Mouse (Mus musculus): ENCODE measurements around the gene Myo5c.

DNA sequence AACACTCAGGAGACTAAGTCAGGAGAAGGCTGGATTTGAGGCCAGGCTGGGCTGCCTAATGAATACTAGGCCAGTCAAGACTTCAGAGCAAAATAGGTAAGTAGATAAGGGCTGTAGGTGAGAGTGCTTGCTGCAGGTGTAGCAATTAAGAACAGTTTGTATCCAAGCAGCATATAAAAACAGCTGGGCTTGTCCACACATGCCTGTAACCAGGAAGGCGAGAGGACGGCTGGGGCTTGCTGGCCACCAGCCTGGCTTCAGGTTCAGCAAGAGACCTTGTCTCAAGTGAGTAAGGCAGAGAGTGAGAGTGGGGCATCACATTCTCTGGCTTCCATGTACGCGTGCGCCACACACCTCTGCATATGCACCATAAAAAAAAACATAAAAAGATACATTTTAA, 42.7 kb downstream of the Myo5c start:
- TF ChIP-seq CTCF (IDR thresholded peaks at IDR 0.05; ENCODE audit: extremely low read depth, insufficient read length, insufficient replicate concordance, low read depth, low read length) (no peak), POLR2A (IDR thresholded peaks at IDR 0.05; ENCODE audit: low read depth, low read length) (no peak)
